Mouse (Mus musculus) olfactory bulb, adult 2 months (tissue): ENCODE measurements around the gene Aurkb. TPM values are rescaled to one million over a fixed set of nuclear protein-coding genes. Genes with fewer than 3 reads are reported as not detected.

Source experiments
- H3K27ac ChIP-seq: fragments of 200-500 bp; 2 replicates; pipeline ENCODE4 v1.5.1; 2012; ENCODE audit warnings: low read depth, low read length; ENCODE audit not compliant: insufficient read depth
- H3K4me1 ChIP-seq: fragments of 200-500 bp; 2 replicates; pipeline ENCODE4 v1.6.1; 2012; ENCODE audit warnings: low read length; ENCODE audit not compliant: control insufficient read depth, insufficient read depth
- H3K4me3 ChIP-seq: fragments of 200-500 bp; 2 replicates; pipeline ENCODE4 v1.5.1; 2012; ENCODE audit warnings: mild to moderate bottlenecking, low read depth, low read length, moderate library complexity; ENCODE audit not compliant: insufficient read depth
- CTCF ChIP-seq: fragments of 200-500 bp; IDR thresholded peaks from 2 replicates; pipeline ENCODE4 v1.5.1; 2012; ENCODE audit warnings: low read depth, mild to moderate bottlenecking, low read length, moderate library complexity; ENCODE audit not compliant: insufficient read depth
- POLR2A ChIP-seq: fragments of 200-500 bp; IDR thresholded peaks from 2 replicates; pipeline ENCODE4 v1.6.1; 2012; ENCODE audit warnings: mild to moderate bottlenecking, low read depth, low read length, moderate library complexity; ENCODE audit not compliant: insufficient read depth
- WGBS: fragments of 180-500 bp; shearing (Covaris S2); methylation state at CpG from one replicate; pipeline ENCODE4 v1.1.7; 2018; 5-methylcytosine and 5-hydroxymethylcytosine counted together
- polyA plus RNA-seq: library from polyadenylated mRNA; stranded (reverse); fragments of >200 nt; gene quantifications from 2 replicates; pipeline ENCODE4 v1.2.4, GENCODE M21; 2012; ENCODE audit warnings: low replicate concordance; ENCODE audit not compliant: missing spikeins, insufficient read depth, insufficient read length

Aurkb gene
- polyA plus RNA-seq, 1 experiment = not detected

- Histone ChIP-seq H3K4me3 (no peak overlapping the region), H3K27ac (peak overlapping the region; percentile 99), H3K4me1 (peaks cover 24% of the 10 kb centered on the region)
- TF ChIP-seq CTCF (no peak), POLR2A (no peak)
- WGBS = under 1% methylated on average over 14 of the region's 14 CpGs
These were observed 27.8 kb downstream of the Aurkb start for GRCm38 (mm10) chr11:69073065-69073888.

GRCm38 (mm10) chr11:69073951-69074775 is 28.7 kb downstream of the Aurkb start:
- peaks cover 24% of the 10 kb centered on the region for H3K4me1 ChIP-seq
- H3K4me3 ChIP-seq = no peak overlapping the region
- TF ChIP-seq POLR2A = no peak
- no peak for TF ChIP-seq CTCF
- 22% methylated on average over 6 of the region's 6 CpGs for WGBS
- H3K27ac ChIP-seq = peak overlapping the region; percentile 81

- 40% methylated on average over 2 of the region's 2 CpGs for WGBS
- no peak overlapping the region for H3K4me3 ChIP-seq
- no peak for TF ChIP-seq CTCF
- no peak for TF ChIP-seq POLR2A
- peak overlapping the region; percentile 81 for H3K27ac ChIP-seq
- H3K4me1 ChIP-seq = peaks cover 24% of the 10 kb centered on the region
These were observed 29.3 kb downstream of the Aurkb start for GRCm38 (mm10) chr11:69074776-69075069.

GRCm38 (mm10) chr11:69075764-69076479 is 30.5 kb downstream of the Aurkb start:
- no peak for TF ChIP-seq CTCF
- no peak for TF ChIP-seq POLR2A
- WGBS = 61% methylated on average over 9 of the region's 9 CpGs
- Histone ChIP-seq H3K4me3 (no peak overlapping the region), H3K27ac (no peak overlapping the region), H3K4me1 (peaks cover 19% of the 10 kb centered on the region)

GRCm38 (mm10) chr11:69076572-69076971 is 31.1 kb downstream of the Aurkb start:
- Histone ChIP-seq H3K27ac (no peak overlapping the region), H3K4me1 (peaks cover 15% of the 10 kb centered on the region), H3K4me3 (no peak overlapping the region)
- TF ChIP-seq CTCF (no peak), POLR2A (no peak)
- WGBS = 25% methylated on average over 5 of the region's 5 CpGs

- H3K4me3 ChIP-seq = no peak overlapping the region
- peak overlapping the region; percentile 29; the same call in 1 of the 2 replicates for H3K27ac ChIP-seq
- 66% methylated on average over 9 of the region's 9 CpGs for WGBS
- TF ChIP-seq POLR2A (no peak), CTCF (no peak)
- H3K4me1 ChIP-seq = peaks cover 12% of the 10 kb centered on the region
These were observed 31.9 kb downstream of the Aurkb start for GRCm38 (mm10) chr11:69077316-69077715.

- H3K4me1 ChIP-seq = peaks cover 8% of the 10 kb centered on the region
- TF ChIP-seq POLR2A (no peak), CTCF (no peak)
- H3K4me3 ChIP-seq = no peak overlapping the region
- WGBS = 85% methylated on average over 6 of the region's 6 CpGs
- H3K27ac ChIP-seq = no peak overlapping the region
These were observed 32.6 kb downstream of the Aurkb start for GRCm38 (mm10) chr11:69078041-69078440.

GRCm38 (mm10) chr11:69078805-69079438 is 33.5 kb downstream of the Aurkb start:
- Histone ChIP-seq H3K4me3 (no peak overlapping the region), H3K4me1 (peaks cover 8% of the 10 kb centered on the region), H3K27ac (no peak overlapping the region)
- TF ChIP-seq POLR2A (no peak), CTCF (no peak)
- WGBS = 58% methylated on average over 5 of the region's 5 CpGs
